Mouse (Mus musculus) MEL (cell line): Measurements from ENCODE around the gene Tpcn1.
A peak's percentile ranks its signal among the peaks of the same experiment; 100 is the strongest.

Experiments
- CHD1 ChIP-seq: IDR thresholded peaks from 2 replicates; pipeline ENCODE4 v1.6.1; 2012; ENCODE audit warnings: low read depth, mild to moderate bottlenecking, inconsistent platforms, low read length, improper control_type of control experiment
- CHD2 ChIP-seq: IDR thresholded peaks from 2 replicates; pipeline ENCODE4 v1.6.1; 2011; ENCODE audit warnings: low read length, improper control_type of control experiment
- CTCF ChIP-seq, 3 experiments: IDR thresholded peaks in 2 of 3; conservative IDR thresholded peaks in 1 of 3; 2 replicates each; pipeline ENCODE4 v1.5.1; 2011 to 2012; ENCODE audit warnings: low read length in 3 of 3, low read depth in 2 of 3, mild to moderate bottlenecking in 2 of 3, improper control_type of control experiment in 1 of 3, inconsistent platforms in 1 of 3, mixed read lengths in 1 of 3, moderate library complexity in 1 of 3; ENCODE audit not compliant: control insufficient read depth in 1 of 3, insufficient read depth in 1 of 3, poor library complexity in 1 of 3, severe bottlenecking in 1 of 3
- E2F4 ChIP-seq: IDR thresholded peaks from 2 replicates; pipeline ENCODE4 v1.6.1; 2011; ENCODE audit warnings: low read depth, low read length, improper control_type of control experiment, borderline replicate concordance
- MAFK ChIP-seq: IDR thresholded peaks from 2 replicates; pipeline ENCODE4 v1.6.1; 2011; ENCODE audit warnings: low read depth, mild to moderate bottlenecking, low read length, improper control_type of control experiment, borderline replicate concordance
- MAX ChIP-seq: IDR thresholded peaks from 2 replicates; pipeline ENCODE4 v1.6.1; 2011; ENCODE audit warnings: low read length, improper control_type of control experiment
- POLR2A ChIP-seq, 2 experiments: IDR thresholded peaks; 2 replicates each; pipeline ENCODE4 v1.6.1; 2011 to 2012; ENCODE audit warnings: low read length in 2 of 2, mild to moderate bottlenecking in 2 of 2, control low read depth in 1 of 2, improper control_type of control experiment in 1 of 2, low read depth in 1 of 2, moderate library complexity in 1 of 2; ENCODE audit not compliant: control insufficient read depth in 1 of 2, insufficient read depth in 1 of 2, poor library complexity in 1 of 2
- SIN3A ChIP-seq: IDR thresholded peaks from 2 replicates; pipeline ENCODE4 v1.6.1; 2012; ENCODE audit warnings: low read length, improper control_type of control experiment, inconsistent platforms
- TAL1 ChIP-seq: IDR thresholded peaks from 2 replicates; pipeline ENCODE4 v1.6.1; 2012; ENCODE audit warnings: mild to moderate bottlenecking, inconsistent platforms, low read length, moderate library complexity, mixed read lengths
- TBP ChIP-seq: IDR thresholded peaks from 2 replicates; pipeline ENCODE4 v1.8.0; 2011; ENCODE audit warnings: low read depth, low read length, improper control_type of control experiment
- USF2 ChIP-seq, 2 experiments: IDR thresholded peaks; 2 replicates each; pipeline ENCODE4 v1.6.1; 2011 to 2012; ENCODE audit warnings: improper control_type of control experiment in 2 of 2, low read length in 2 of 2, borderline replicate concordance in 1 of 2, inconsistent platforms in 1 of 2, low read depth in 1 of 2, mild to moderate bottlenecking in 1 of 2; ENCODE audit not compliant: insufficient read depth in 1 of 2
- ZC3H11A ChIP-seq: IDR thresholded peaks from 2 replicates; pipeline ENCODE4 v1.6.1; 2012; ENCODE audit warnings: low read depth, mild to moderate bottlenecking, inconsistent platforms, low read length, improper control_type of control experiment
- ZNF384 ChIP-seq: IDR thresholded peaks from 2 replicates; pipeline ENCODE4 v1.6.1; 2012; ENCODE audit warnings: low read depth, mild to moderate bottlenecking, inconsistent platforms, low read length, improper control_type of control experiment

DNA sequence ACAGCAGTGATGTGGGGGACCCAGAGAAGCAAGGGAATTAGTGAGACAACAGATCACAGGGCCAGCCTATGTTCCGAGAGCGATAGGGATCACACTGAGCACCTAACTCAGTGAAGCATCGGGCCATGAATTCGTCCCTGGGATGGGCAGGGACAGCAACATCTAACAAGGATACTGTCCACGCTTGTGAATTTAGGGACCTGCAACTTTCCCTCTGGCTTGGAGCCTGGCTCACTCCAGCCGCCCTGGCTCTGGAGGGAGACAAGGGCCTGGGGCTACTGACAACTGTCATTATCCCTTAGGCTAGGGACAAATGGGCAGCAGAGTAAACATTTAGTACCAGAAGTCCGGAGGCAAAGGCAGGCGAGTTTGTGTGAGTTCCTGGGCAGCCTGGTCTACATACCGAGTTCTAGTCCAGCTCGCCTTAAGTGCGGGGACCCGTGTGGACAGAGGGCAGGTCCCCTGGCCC is 85.8 kb downstream of the Tpcn1 start:
- TF ChIP-seq POLR2A (IDR thresholded peaks at IDR 0.05; ENCODE audit: control insufficient read depth in 1 of 2, insufficient read depth in 1 of 2, low read depth in 1 of 2, low read length in 2 of 2, poor library complexity in 1 of 2) (no peak), SIN3A (0 out of 2 replicates have a peak, but pooled peaks have one; percentile 26), TBP (no peak), CTCF (IDR thresholded peaks at IDR 0.05 in 2 of 3, conservative IDR thresholded peaks at IDR 0.05 in 1 of 3; ENCODE audit: control insufficient read depth in 1 of 3, insufficient read depth in 1 of 3, low read depth in 2 of 3, low read length in 3 of 3, poor library complexity in 1 of 3, severe bottlenecking in 1 of 3) (no peak), MAX (no peak), E2F4 (no peak), MAFK (no peak), ZNF384 (no peak), USF2 (IDR thresholded peaks at IDR 0.05; ENCODE audit: borderline replicate concordance in 1 of 2, insufficient read depth in 1 of 2, low read depth in 1 of 2, low read length in 2 of 2) (no peak), CHD1 (no peak), CHD2 (no peak), TAL1 (no peak), ZC3H11A (no peak)
